Mouse (Mus musculus) limb, embryonic 11.5 days (tissue): Measurements from ENCODE around the gene Spata5. TPM values are rescaled to one million over a fixed set of nuclear protein-coding genes. Genes with fewer than 3 reads are reported as not detected.

Experiments
- ATAC-seq: fragments of 200-750 bp; cut with Nextera tagmentation; 2 replicates; pipeline ENCODE4 v1.8.0; 2017; ENCODE audit warnings: low read depth; ENCODE audit not compliant: insufficient number of reproducible peaks, low FRiP score, low TSS enrichment
- DNase-seq: peaks from one replicate; pipeline ENCODE4 v3.0.0-alpha.2; 2015; ENCODE audit warnings: low spot score
- H3K27ac ChIP-seq: fragments of 300-500 bp; sonication (generic); replicated peaks from 2 replicates; pipeline ENCODE4 v1.5.1; 2014; ENCODE audit warnings: low read depth, mild to moderate bottlenecking, low read length
- H3K27me3 ChIP-seq: fragments of 300-500 bp; sonication (generic); 2 replicates; pipeline ENCODE4 v1.6.1; 2014; ENCODE audit warnings: mild to moderate bottlenecking, low read length, mixed read lengths; ENCODE audit not compliant: control insufficient read depth, insufficient read depth
- H3K36me3 ChIP-seq: fragments of 300-500 bp; sonication (generic); 2 replicates; pipeline ENCODE4 v1.6.1; 2014; ENCODE audit warnings: mild to moderate bottlenecking, low read length, moderate library complexity, mixed read lengths; ENCODE audit not compliant: control insufficient read depth, insufficient read depth
- H3K4me1 ChIP-seq: fragments of 300-500 bp; sonication (generic); 2 replicates; pipeline ENCODE4 v1.6.1; 2014; ENCODE audit warnings: low read length, mixed read lengths; ENCODE audit not compliant: control insufficient read depth, insufficient read depth
- H3K4me2 ChIP-seq: fragments of 300-500 bp; sonication (generic); 2 replicates; pipeline ENCODE4 v1.6.1; 2014; ENCODE audit warnings: low read depth, mild to moderate bottlenecking, moderate library complexity; ENCODE audit not compliant: severe bottlenecking
- H3K4me3 ChIP-seq: fragments of 300-500 bp; sonication (generic); 2 replicates; pipeline ENCODE4 v1.5.1; 2014; ENCODE audit warnings: low read depth, low read length
- H3K9ac ChIP-seq: fragments of 300-500 bp; sonication (generic); 2 replicates; pipeline ENCODE4 v1.6.1; 2014; ENCODE audit warnings: mild to moderate bottlenecking, low read length
- H3K9me3 ChIP-seq: fragments of 300-500 bp; sonication (generic); 2 replicates; pipeline ENCODE4 v1.6.1; 2016; ENCODE audit warnings: low read length; ENCODE audit not compliant: control insufficient read depth
- WGBS: fragments of 180-500 bp; shearing (Covaris S2); extraction: QIAGEN DNeasy Blood & Tissue Kit; methylation state at CpG from one replicate; pipeline ENCODE4 v1.1.7; 2014; 5-methylcytosine and 5-hydroxymethylcytosine counted together
- polyA plus RNA-seq: library from polyadenylated mRNA; unstranded; fragments of >200 nt; fragmentation: Nextera tagmentation; extraction: Ambion mirVana; gene quantifications from 2 replicates; pipeline ENCODE4 v1.2.1, GENCODE M21; 2014

Spata5 gene
- polyA plus RNA-seq, 1 experiment from 2014 or later, result 51.4 TPM

DNA sequence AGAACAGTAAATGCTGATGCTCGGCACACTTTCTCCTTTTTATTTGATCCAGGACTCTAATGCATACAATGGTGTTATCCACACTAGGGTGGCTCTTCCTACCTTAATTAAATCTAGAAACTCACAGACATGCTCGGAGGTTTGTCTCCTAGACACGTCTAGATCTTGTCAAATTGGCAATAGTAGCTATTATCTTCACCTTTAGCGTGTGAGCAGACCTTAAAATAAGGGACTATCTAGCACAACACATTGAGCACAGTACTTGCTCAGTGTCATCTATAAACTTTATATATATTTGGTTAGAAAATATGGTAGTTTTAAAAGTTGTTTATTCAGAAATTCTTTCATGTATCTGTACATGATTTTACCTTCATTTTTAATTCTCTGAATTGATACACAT is 126.7 kb downstream of the Spata5 start:
- no peak for ATAC-seq
- 90% methylated on average over 4 of the region's 4 CpGs for WGBS

DNA sequence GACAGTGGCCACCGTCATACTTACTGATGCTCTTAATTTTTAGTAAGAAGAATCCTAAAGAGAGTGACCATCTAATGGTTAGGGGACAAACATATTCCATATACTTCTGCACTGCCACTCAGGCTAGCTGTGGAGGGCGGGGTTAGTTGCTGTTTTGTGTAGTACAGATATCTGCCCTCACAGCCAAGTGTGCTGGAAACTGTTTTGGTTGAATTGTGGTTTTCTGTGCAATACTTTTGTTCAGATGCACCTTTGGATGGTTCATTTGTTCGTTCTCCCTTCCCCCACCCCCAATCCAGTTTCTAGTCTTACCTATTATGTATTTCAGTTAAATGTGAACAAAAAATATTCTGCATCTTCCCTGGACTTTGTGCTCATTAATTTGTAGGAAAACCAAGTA is 130.5 kb downstream of the Spata5 start:
- ATAC-seq (no peak), DNase-seq (no peak)
- no peaks in the 10 kb centered on the region for H3K4me1 ChIP-seq
- 90% methylated on average over 3 of the region's 3 CpGs for WGBS
- no peak overlapping the region for H3K9ac ChIP-seq
- no peak overlapping the region for H3K4me2 ChIP-seq
- H3K27ac ChIP-seq, result no peak overlapping the region
- no peaks in the 10 kb centered on the region for H3K9me3 ChIP-seq
- H3K4me3 ChIP-seq, result no peak overlapping the region
- no peaks in the 10 kb centered on the region for H3K36me3 ChIP-seq
- H3K27me3 ChIP-seq, result no peaks in the 10 kb centered on the region

More for the DNA sequence above, 126.7 kb downstream of the Spata5 start:
- no peaks in the 10 kb centered on the region for H3K27me3 ChIP-seq
- no peak overlapping the region for H3K4me2 ChIP-seq
- no peak overlapping the region for H3K9ac ChIP-seq
- H3K27ac ChIP-seq, result no peak overlapping the region
- H3K36me3 ChIP-seq, result no peaks in the 10 kb centered on the region
- DNase-seq, result no peak
- no peaks in the 10 kb centered on the region for H3K4me1 ChIP-seq
- no peaks in the 10 kb centered on the region for H3K9me3 ChIP-seq
- H3K4me3 ChIP-seq, result no peak overlapping the region

DNA sequence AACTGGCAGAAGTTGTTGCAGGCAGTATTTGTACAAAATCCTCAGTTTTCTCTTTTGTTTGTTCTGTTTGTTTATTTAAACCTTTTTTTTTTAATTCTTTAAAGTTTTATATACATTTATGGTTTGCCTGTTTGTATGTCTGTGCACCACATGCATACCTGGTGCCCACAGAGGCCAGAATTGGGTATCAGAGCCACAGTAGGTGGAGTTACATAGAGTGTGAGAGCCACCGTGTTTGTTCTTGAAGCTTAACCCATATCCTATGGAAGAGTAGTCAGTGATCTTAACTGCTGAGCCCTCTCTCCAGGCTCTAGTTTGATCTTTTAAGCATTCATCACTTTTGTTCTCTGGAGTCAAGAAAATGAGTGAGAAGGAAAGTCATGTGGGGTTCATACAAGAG is 130.9 kb downstream of the Spata5 start:
- no peak overlapping the region for H3K9ac ChIP-seq
- H3K27me3 ChIP-seq, result no peaks in the 10 kb centered on the region
- no peak overlapping the region for H3K27ac ChIP-seq
- no peaks in the 10 kb centered on the region for H3K36me3 ChIP-seq
- no peak overlapping the region for H3K4me2 ChIP-seq
- H3K4me3 ChIP-seq, result no peak overlapping the region
- DNase-seq (no peak), ATAC-seq (no peak)
- 77% methylated on average over 1 of the region's 1 CpGs for WGBS
- H3K9me3 ChIP-seq, result no peaks in the 10 kb centered on the region
- H3K4me1 ChIP-seq, result no peaks in the 10 kb centered on the region

DNA sequence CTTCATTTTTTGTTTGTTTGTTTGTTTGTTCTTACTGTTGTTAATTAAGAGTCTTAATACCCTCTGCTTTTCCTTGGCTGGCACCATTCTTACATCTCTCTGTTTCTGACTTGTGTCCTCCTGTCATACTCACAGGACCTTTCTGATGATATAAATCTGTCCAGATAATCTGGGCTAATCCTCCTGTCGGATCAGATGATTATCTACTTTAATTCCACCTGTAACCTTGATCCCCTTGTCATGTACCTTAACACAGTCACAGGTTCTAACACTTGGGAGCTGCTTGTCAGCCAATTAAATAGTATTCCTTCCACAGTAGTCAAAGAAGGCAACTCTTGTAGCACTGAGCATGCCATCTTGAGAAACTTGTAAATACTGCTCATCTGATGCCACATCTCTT is 131.8 kb downstream of the Spata5 start:
- Histone ChIP-seq H3K4me3 (no peak overlapping the region), H3K9ac (no peak overlapping the region), H3K27ac (no peak overlapping the region), H3K9me3 (no peaks in the 10 kb centered on the region), H3K36me3 (no peaks in the 10 kb centered on the region), H3K4me1 (0 out of 2 replicates have a peak, but pooled peaks cover 3% of the 10 kb centered on the region), H3K4me2 (no peak overlapping the region), H3K27me3 (no peaks in the 10 kb centered on the region)
- WGBS, result 88% methylated on average over 1 of the region's 1 CpGs
- ATAC-seq (no peak), DNase-seq (no peak)

DNA sequence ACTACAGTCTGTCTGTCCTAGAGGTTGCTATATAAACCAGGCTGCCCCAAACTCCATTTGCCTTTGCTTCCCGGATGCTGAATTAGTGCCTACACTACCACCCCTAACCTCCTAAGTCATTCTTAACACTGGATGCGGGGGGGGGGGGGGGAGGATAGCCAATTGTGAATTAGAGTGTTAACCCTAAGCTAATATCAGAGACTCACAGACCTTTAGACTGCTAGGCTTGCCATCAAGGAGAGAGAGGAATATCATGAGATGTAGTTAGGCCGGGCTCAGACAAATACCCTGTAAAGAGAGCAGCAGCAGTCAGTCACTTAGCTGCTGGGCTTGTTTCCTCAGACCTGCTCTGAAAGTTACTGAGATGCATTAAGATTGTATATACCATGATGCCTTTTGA is 132.5 kb downstream of the Spata5 start:
- H3K4me2 ChIP-seq, result no peak overlapping the region
- WGBS, result 79% methylated on average over 3 of the region's 3 CpGs
- ATAC-seq, result no peak

DNA sequence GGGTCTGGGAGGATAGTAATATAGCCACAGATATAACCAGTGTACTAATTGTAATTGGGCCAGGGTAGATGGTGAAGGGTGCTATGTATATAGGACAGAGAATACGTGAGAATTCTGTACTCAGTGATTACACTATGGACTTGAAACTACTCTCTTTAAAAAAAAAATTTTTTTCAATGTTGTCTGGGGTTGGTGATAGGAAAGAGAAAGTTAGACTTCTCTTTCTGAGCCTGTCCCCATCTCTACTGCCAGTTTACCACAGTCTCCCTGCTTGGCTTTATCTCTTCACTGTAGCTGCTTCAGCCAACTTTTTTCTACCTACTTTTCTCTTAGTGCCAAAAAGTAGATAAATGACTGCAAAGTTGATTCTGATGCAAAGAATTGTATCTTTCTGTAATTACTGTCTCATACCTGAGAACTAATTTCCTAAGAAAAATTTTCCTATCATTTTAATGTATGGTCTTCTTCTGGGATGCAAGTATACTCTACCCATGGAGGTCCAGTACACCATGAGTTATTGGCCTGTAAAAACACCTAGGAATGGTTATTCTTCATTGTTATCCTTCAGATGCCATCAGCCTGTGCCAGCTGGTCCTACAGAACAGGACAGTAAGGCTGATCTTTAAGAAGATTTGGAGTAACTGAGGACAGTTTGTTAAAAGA is 133.8 kb downstream of the Spata5 start:
- H3K9ac ChIP-seq, result no peak overlapping the region
- H3K36me3 ChIP-seq, result no peaks in the 10 kb centered on the region
- WGBS, result 97% methylated on average over 1 of the region's 1 CpGs
- H3K9me3 ChIP-seq, result no peaks in the 10 kb centered on the region
- DNase-seq (no peak), ATAC-seq (no peak)
- 0 out of 2 replicates have a peak, but pooled peaks cover 3% of the 10 kb centered on the region for H3K4me1 ChIP-seq
- H3K4me3 ChIP-seq, result no peak overlapping the region
- no peak overlapping the region for H3K27ac ChIP-seq
- no peak overlapping the region for H3K4me2 ChIP-seq
- no peaks in the 10 kb centered on the region for H3K27me3 ChIP-seq

More for the DNA sequence above, 132.5 kb downstream of the Spata5 start:
- Histone ChIP-seq H3K4me3 (no peak overlapping the region), H3K9ac (no peak overlapping the region), H3K36me3 (no peaks in the 10 kb centered on the region), H3K9me3 (no peaks in the 10 kb centered on the region), H3K27me3 (no peaks in the 10 kb centered on the region), H3K27ac (no peak overlapping the region), H3K4me1 (0 out of 2 replicates have a peak, but pooled peaks cover 3% of the 10 kb centered on the region)
- no peak for DNase-seq

DNA sequence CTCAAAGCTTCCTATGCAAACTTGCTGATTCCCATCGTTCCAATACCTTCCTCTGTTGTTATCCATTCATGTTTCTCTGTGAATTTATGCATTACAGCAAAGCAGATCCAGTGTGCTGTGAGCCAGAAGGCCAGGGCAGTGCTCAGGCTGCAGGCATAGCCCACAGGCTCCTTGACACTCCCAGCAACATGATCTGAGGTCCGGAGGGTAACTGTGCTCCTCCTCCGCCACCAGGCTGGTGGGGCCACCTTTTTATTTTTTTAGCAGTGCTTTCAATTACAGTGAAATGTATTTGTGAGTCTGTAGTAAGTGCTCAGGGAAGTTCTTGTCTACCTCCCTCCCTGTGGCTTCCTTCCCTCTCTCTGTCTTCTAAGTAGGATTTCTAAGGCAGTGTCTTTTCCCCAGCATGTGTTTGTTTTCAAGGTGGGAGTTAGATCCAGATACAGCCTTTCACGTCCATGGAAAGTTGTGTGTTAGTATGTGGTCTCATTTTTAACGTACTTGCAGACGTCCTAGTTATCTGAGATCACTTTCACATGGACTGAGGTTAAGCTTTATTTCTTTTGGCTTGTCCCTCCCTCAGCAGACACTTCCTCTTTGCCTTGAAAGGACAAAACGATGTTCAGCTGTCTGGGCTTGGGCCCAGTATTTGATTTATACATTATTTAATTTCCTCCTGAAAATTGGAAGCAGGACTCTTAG is 136.9 kb downstream of the Spata5 start:
- Histone ChIP-seq H3K27me3 (no peaks in the 10 kb centered on the region), H3K4me2 (no peak overlapping the region), H3K36me3 (no peaks in the 10 kb centered on the region), H3K27ac (0 out of 2 replicates have a peak overlapping the region, but pooled peaks have one; percentile 26), H3K4me3 (no peak overlapping the region), H3K9ac (no peak overlapping the region), H3K9me3 (no peaks in the 10 kb centered on the region), H3K4me1 (0 out of 2 replicates have a peak, but pooled peaks cover 3% of the 10 kb centered on the region)
- 37% methylated on average over 7 of the region's 7 CpGs for WGBS
- ATAC-seq (no peak), DNase-seq (peak; percentile 28)

DNA sequence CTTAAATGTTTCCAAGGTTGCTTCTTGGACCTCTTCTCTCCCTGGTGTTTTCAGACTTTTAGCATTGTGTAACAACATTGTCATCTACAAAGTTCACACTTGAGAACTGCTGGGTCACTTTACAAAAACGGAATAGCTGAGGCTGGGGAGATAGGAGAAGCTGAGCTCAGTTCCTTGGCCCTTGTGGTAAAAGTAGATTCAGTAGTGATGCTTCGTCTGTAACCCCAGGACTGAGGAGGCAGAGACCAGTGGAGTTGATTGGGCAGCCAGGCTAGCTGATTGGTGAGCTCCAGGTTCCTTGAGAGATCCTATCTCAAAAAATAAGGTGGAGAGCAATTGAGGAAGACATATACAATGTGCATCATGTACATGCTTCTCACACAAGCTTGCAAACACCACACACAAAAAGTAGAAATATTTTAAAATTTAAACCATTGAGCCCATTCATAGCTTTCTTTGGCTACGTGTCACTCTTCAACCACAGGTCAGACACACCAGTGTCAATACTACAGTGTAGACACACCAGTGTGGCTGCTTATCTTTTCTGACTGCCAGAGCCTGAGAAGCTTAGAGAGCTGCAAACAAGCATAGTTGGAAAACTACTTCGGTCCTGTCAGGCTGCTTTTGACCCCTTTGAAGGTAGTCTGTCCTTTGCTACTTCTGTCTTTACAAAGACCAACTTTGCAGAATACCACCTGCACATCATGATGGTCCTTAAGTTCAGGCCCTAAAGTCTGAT is 138.2 kb downstream of the Spata5 start:
- Histone ChIP-seq H3K9ac (no peak overlapping the region), H3K36me3 (no peaks in the 10 kb centered on the region), H3K9me3 (no peaks in the 10 kb centered on the region), H3K4me2 (no peak overlapping the region), H3K4me1 (0 out of 2 replicates have a peak, but pooled peaks cover 3% of the 10 kb centered on the region), H3K27me3 (no peaks in the 10 kb centered on the region), H3K27ac (no peak overlapping the region), H3K4me3 (no peak overlapping the region)
- no peak for DNase-seq
- WGBS, result 84% methylated on average over 4 of the region's 4 CpGs
- ATAC-seq, result no peak
